Mouse (Mus musculus): Measurements from ENCODE around the gene Pick1. TPM values are rescaled to one million over a fixed set of nuclear protein-coding genes. Genes with fewer than 3 reads are reported as not detected.

The Pick1 gene
- polyA plus RNA-seq, 2 experiments, result 3.5 to 12.4 TPM

DNA sequence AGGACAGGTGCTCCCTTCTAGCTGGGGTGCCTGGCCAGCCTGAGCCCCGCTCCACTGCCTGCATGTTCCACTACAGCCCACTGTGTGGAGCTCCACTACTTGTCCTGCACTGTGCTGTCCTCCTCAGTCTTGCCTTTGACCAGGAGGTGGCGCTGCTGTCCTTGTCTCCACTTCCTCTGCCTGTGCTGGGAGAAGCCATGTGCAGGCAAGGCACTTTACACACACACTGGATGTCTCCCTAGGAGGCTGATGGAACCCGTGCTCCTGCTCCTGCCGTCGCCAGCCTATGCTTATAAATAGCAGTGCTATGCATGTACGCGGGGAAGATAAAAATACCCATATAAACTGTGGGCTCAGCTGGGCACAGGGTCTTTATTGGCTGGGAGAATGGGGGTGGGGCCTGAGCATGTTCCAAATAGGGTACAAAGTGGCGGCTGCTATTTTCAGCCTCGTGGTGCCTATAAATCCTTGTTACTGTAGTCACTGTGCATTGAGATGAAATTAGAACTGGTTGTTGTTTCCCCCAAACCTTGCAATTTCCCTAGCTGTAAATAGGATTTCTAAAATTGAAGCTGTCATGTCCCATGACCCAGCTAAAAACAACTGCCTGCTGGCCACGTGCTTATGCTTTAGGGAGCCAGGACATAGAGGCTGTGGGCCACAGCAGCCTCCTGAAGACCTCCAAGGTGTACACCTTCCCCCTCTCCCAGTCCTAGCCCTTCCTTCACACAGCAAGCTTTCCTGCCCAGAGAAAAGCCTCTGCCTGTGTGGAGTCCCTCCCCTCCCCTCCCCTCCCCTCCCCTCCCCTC is 14.5 kb downstream of the Pick1 start:
- no peak overlapping the region for H3K9ac ChIP-seq (replicated peaks)
- H3K36me3 ChIP-seq (replicated peaks; ENCODE audit: control insufficient read depth, insufficient read depth, low read depth), result peaks cover 2% of the 10 kb centered on the region; the same call in 1 of the 2 replicates
- H3K4me3 ChIP-seq (ENCODE audit: insufficient read depth in 1 of 2, low read depth in 2 of 2, low read length in 2 of 2), result no peak overlapping the region
- 11% methylated on average over 10 of the region's 10 CpGs for WGBS (ENCODE audit: insufficient replicate concordance)
- H3K4me2 ChIP-seq (ENCODE audit: low read depth), result no peak overlapping the region
- ATAC-seq (ENCODE audit: insufficient read depth) (peak; percentile 89), DNase-seq (ENCODE audit: low read depth in 3 of 3, low spot score in 3 of 3) (peak; percentile 72 to 84 (median 79))
- H3K27me3 ChIP-seq (ENCODE audit: control insufficient read depth, insufficient read depth, low read length), result no peaks in the 10 kb centered on the region
- no peaks in the 10 kb centered on the region for H3K9me3 ChIP-seq (ENCODE audit: control insufficient read depth, low read length)
- TF ChIP-seq CTCF (IDR thresholded peaks at IDR 0.05; ENCODE audit: low read depth), result peak; percentile 100
- no peak for TF ChIP-seq EP300 (IDR thresholded peaks at IDR 0.05; ENCODE audit: low read depth)
- H3K4me1 ChIP-seq (replicated peaks; ENCODE audit: control insufficient read depth in 2 of 2, insufficient read depth in 2 of 2, low read length in 1 of 2), result no peaks in the 10 kb centered on the region; a peak in 1 of 4 replicates
- no peak overlapping the region for H3K27ac ChIP-seq

DNA sequence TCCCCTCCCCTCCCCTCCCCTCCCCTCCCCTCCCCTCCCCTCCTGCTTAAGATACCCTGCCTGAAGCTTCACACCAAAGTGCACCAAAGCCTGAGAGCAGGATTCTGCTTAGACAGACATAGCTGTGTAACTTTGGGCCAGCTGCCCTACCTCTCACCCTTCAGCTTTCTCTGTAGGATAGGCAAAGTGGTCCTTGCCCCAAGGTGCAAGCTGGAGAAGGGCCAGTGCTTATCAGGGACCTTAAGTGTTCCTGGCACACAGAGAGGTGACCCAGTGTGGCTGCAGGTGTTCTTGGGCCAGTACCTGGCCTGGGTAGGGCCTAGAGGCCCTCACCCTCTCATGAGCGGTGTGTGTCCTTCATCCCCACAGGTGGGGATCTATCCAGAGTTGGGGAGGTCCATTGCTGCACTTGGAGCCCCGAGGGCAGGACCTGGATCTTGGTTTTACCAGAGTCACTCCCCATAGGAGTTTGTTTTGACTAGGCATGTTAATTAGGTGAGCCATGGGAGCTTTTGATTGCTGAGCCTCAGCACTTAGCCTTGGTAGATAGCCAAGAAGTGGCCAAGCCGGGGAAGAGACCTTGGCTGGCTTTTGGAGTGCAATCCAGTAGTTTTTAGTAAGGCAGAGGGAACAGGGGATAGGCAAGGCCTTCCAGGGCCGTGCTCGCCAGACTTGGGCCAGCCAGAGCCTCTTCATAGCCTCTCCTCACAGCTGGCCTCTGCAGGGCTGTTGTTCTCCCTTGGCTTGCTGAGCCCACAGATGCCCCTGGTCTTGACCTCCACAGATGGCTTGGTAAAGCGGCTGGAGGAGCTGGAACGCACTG is 15.3 kb downstream of the Pick1 start:
- Histone ChIP-seq H3K27me3 (ENCODE audit: control insufficient read depth, insufficient read depth, low read length) (no peaks in the 10 kb centered on the region), H3K36me3 (replicated peaks; ENCODE audit: control insufficient read depth, insufficient read depth, low read depth) (peaks cover 2% of the 10 kb centered on the region; the same call in 1 of the 2 replicates), H3K4me1 (replicated peaks; ENCODE audit: control insufficient read depth in 2 of 2, insufficient read depth in 2 of 2, low read length in 1 of 2) (no peaks in the 10 kb centered on the region; a peak in 1 of 4 replicates), H3K9me3 (ENCODE audit: control insufficient read depth, low read length) (no peaks in the 10 kb centered on the region), H3K9ac (replicated peaks) (no peak overlapping the region), H3K27ac (no peak overlapping the region), H3K4me2 (ENCODE audit: low read depth) (no peak overlapping the region), H3K4me3 (ENCODE audit: insufficient read depth in 1 of 2, low read depth in 2 of 2, low read length in 2 of 2) (no peak overlapping the region)
- no peak for TF ChIP-seq EP300 (IDR thresholded peaks at IDR 0.05; ENCODE audit: low read depth)
- TF ChIP-seq CTCF (IDR thresholded peaks at IDR 0.05; ENCODE audit: low read depth), result no peak
- ATAC-seq (ENCODE audit: insufficient read depth) (no peak), DNase-seq (ENCODE audit: low read depth in 3 of 3, low spot score in 3 of 3) (no peak)
- WGBS (ENCODE audit: insufficient replicate concordance), result 71% methylated on average over 7 of the region's 7 CpGs

DNA sequence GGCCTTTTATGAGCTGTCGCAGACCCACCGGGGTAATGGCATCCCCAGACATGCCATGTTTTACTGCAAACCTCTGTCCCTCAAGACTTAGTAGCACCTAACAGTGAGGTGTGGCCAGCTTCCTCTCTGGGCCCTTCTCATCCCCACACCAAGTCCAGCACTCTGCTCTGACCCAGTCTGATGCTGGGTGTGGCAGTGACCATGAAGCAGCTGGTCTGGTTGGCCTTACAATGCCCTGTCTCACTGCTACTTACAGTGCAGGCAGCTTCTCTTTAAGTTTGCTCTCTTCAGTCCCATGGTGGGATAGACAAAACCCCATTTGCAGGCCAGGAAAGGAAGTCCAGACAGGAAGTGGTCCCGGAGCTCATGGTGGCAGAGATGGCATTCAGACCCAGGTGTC is 16.3 kb downstream of the Pick1 start:
- H3K4me1 ChIP-seq (replicated peaks; ENCODE audit: control insufficient read depth in 2 of 2, insufficient read depth in 2 of 2, low read length in 1 of 2), result no peaks in the 10 kb centered on the region; a peak in 1 of 4 replicates
- DNase-seq (ENCODE audit: low read depth in 3 of 3, low spot score in 3 of 3), result no peak
- H3K36me3 ChIP-seq (replicated peaks; ENCODE audit: control insufficient read depth, insufficient read depth, low read depth), result peaks cover 2% of the 10 kb centered on the region; the same call in 1 of the 2 replicates
- TF ChIP-seq EP300 (IDR thresholded peaks at IDR 0.05; ENCODE audit: low read depth) (no peak), CTCF (IDR thresholded peaks at IDR 0.05; ENCODE audit: low read depth) (no peak)
- ATAC-seq (ENCODE audit: insufficient read depth), result no peak
- no peaks in the 10 kb centered on the region for H3K27me3 ChIP-seq (ENCODE audit: control insufficient read depth, insufficient read depth, low read length)
- no peaks in the 10 kb centered on the region for H3K9me3 ChIP-seq (ENCODE audit: control insufficient read depth, low read length)
- WGBS (ENCODE audit: insufficient replicate concordance), result 66% methylated on average over 3 of the region's 3 CpGs
- H3K27ac ChIP-seq, result no peak overlapping the region
- no peak overlapping the region for H3K9ac ChIP-seq (replicated peaks)
- no peak overlapping the region for H3K4me2 ChIP-seq (ENCODE audit: low read depth)
- H3K4me3 ChIP-seq (ENCODE audit: insufficient read depth in 1 of 2, low read depth in 2 of 2, low read length in 2 of 2), result no peak overlapping the region

GRCm38 (mm10) chr15:79250236-79250635 is 21.3 kb downstream of the Pick1 start:
- H3K9me3 ChIP-seq (ENCODE audit: control insufficient read depth, low read length), result no peaks in the 10 kb centered on the region
- H3K27ac ChIP-seq, result no peak overlapping the region
- DNase-seq (ENCODE audit: low read depth in 3 of 3, low spot score in 3 of 3) (no peak), ATAC-seq (ENCODE audit: insufficient read depth) (no peak)
- H3K4me2 ChIP-seq (ENCODE audit: low read depth), result no peak overlapping the region
- H3K9ac ChIP-seq (replicated peaks), result no peak overlapping the region
- WGBS (ENCODE audit: insufficient replicate concordance), result 50% methylated on average over 2 of the region's 2 CpGs
- no peak overlapping the region for H3K4me3 ChIP-seq (ENCODE audit: insufficient read depth in 1 of 2, low read depth in 2 of 2, low read length in 2 of 2)
- H3K27me3 ChIP-seq (ENCODE audit: control insufficient read depth, insufficient read depth, low read length), result peaks cover 35% of the 10 kb centered on the region
- H3K4me1 ChIP-seq (replicated peaks; ENCODE audit: control insufficient read depth in 2 of 2, insufficient read depth in 2 of 2, low read length in 1 of 2), result no peaks in the 10 kb centered on the region
- TF ChIP-seq CTCF (IDR thresholded peaks at IDR 0.05; ENCODE audit: low read depth) (no peak), EP300 (IDR thresholded peaks at IDR 0.05; ENCODE audit: low read depth) (no peak)
- H3K36me3 ChIP-seq (replicated peaks; ENCODE audit: control insufficient read depth, insufficient read depth, low read depth), result peaks cover 2% of the 10 kb centered on the region; the same call in 1 of the 2 replicates

DNA sequence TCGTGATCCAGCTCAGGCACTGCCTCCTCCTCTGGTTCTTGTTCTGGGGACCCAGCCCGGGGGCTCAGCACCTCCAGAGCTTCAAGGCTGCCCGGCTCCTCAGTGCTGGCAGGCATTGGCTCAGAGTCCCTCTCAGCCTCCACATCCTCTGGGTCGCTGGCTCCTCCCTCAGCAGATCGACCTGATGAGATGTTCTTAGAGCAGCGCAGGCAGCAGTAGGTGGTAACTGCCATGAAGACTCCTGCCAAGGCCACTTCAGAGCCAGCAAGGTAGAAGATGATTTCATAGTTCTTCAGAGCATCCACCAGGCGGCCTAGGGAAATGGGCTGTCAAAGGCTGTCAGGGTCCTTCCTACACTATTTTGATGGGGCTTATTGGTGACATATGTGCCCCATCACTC is 22.2 kb downstream of the Pick1 start:
- 37% methylated on average over 7 of the region's 7 CpGs for WGBS (ENCODE audit: insufficient replicate concordance)
- H3K4me2 ChIP-seq (ENCODE audit: low read depth), result no peak overlapping the region
- DNase-seq (ENCODE audit: low read depth in 3 of 3, low spot score in 3 of 3) (no peak), ATAC-seq (ENCODE audit: insufficient read depth) (no peak)
- H3K27ac ChIP-seq, result no peak overlapping the region
- peaks cover under 1% of the 10 kb centered on the region; the same call in 1 of the 2 replicates for H3K36me3 ChIP-seq (replicated peaks; ENCODE audit: control insufficient read depth, insufficient read depth, low read depth)
- H3K9me3 ChIP-seq (ENCODE audit: control insufficient read depth, low read length), result no peaks in the 10 kb centered on the region
- no peak overlapping the region for H3K9ac ChIP-seq (replicated peaks)
- peaks cover 39% of the 10 kb centered on the region for H3K27me3 ChIP-seq (ENCODE audit: control insufficient read depth, insufficient read depth, low read length)
- H3K4me1 ChIP-seq (replicated peaks; ENCODE audit: control insufficient read depth in 2 of 2, insufficient read depth in 2 of 2, low read length in 1 of 2), result no peaks in the 10 kb centered on the region
- no peak overlapping the region for H3K4me3 ChIP-seq (ENCODE audit: insufficient read depth in 1 of 2, low read depth in 2 of 2, low read length in 2 of 2)
- TF ChIP-seq CTCF (IDR thresholded peaks at IDR 0.05; ENCODE audit: low read depth) (no peak), EP300 (IDR thresholded peaks at IDR 0.05; ENCODE audit: low read depth) (no peak)

Measured in liver, embryonic 14.5 days (tissue).